Mouse (Mus musculus) intestine, embryonic 14.5 days (tissue): ENCODE data around the gene Asic2. TPM values are rescaled to one million over a fixed set of nuclear protein-coding genes. Genes with fewer than 3 reads are reported as not detected.

Experiments used
- ATAC-seq: fragments of 200-750 bp; cut with Nextera tagmentation; replicated peaks from 2 replicates; pipeline ENCODE4 v1.8.0; 2017; ENCODE audit warnings: low read depth, moderate number of reproducible peaks, moderate TSS enrichment, moderate library complexity; ENCODE audit not compliant: low FRiP score, low TSS enrichment
- DNase-seq: peaks from one replicate; pipeline ENCODE4 v3.0.0-alpha.2; 2018; ENCODE audit warnings: low spot score
- H3K27ac ChIP-seq: fragments of 300-500 bp; sonication (generic); 2 replicates; pipeline ENCODE4 v1.5.1; 2014; ENCODE audit warnings: low read depth, mild to moderate bottlenecking, control low read depth
- H3K27me3 ChIP-seq: fragments of 300-500 bp; sonication (generic); replicated peaks from 2 replicates; pipeline ENCODE4 v1.6.1; 2014; ENCODE audit warnings: low read length, control low read depth; ENCODE audit not compliant: control insufficient read depth, insufficient read depth
- H3K36me3 ChIP-seq: fragments of 300-500 bp; sonication (generic); 2 replicates; pipeline ENCODE4 v1.6.1; 2014; ENCODE audit warnings: low read length, control low read depth; ENCODE audit not compliant: control insufficient read depth, insufficient read depth
- H3K4me1 ChIP-seq: fragments of 300-500 bp; sonication (generic); replicated peaks from 2 replicates; pipeline ENCODE4 v1.6.1; 2014; ENCODE audit warnings: low read length, control low read depth, mixed read lengths; ENCODE audit not compliant: control insufficient read depth, insufficient read depth
- H3K4me2 ChIP-seq: fragments of 300-500 bp; sonication (generic); 2 replicates; pipeline ENCODE4 v1.6.1; 2014; ENCODE audit warnings: low read length
- H3K4me3 ChIP-seq: fragments of 300-500 bp; sonication (generic); 2 replicates; pipeline ENCODE4 v1.5.1; 2014; ENCODE audit warnings: low read depth, low read length, control low read depth, mixed read lengths
- H3K9ac ChIP-seq: fragments of 300-500 bp; sonication (generic); 2 replicates; pipeline ENCODE4 v1.6.1; 2014; ENCODE audit warnings: mild to moderate bottlenecking, low read length
- H3K9me3 ChIP-seq: fragments of 300-500 bp; sonication (generic); 2 replicates; pipeline ENCODE4 v1.6.1; 2016; ENCODE audit warnings: low read length, control low read depth; ENCODE audit not compliant: control insufficient read depth
- WGBS: fragments of 180-500 bp; shearing (Covaris S2); extraction: QIAGEN DNeasy Blood & Tissue Kit; methylation state at CpG from one replicate; pipeline ENCODE4 v1.1.7; 2014; 5-methylcytosine and 5-hydroxymethylcytosine counted together
- polyA plus RNA-seq: library from polyadenylated mRNA; unstranded; fragments of >200 nt; fragmentation: Nextera tagmentation; extraction: Ambion mirVana; gene quantifications from 2 replicates; pipeline ENCODE4 v1.2.1, GENCODE M21; 2014

Gene Asic2
- polyA plus RNA-seq, 1 experiment from 2014 or later, result 0.22 TPM

DNA sequence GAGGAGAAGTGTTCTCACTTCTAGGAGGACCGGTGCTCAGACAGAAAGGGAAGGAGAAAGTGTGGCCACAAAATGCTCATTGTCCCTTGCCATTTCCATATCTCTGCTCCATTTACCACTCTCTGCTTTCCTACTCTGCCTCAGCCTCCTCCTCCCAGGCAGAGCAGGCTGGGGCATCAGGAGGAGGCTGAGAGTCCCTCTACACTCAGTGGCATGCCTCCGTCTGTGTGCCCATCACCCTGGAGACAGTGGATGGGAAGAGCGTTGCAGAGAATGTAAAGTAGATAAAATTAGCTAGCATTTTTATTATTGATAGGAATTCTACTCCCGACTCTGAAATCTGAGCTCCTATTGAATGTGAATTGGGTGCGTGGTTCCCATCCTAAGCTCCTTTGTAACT lies 984.7 kb downstream of the Asic2 start:
- 90% methylated on average over 5 of the region's 5 CpGs for WGBS

DNA sequence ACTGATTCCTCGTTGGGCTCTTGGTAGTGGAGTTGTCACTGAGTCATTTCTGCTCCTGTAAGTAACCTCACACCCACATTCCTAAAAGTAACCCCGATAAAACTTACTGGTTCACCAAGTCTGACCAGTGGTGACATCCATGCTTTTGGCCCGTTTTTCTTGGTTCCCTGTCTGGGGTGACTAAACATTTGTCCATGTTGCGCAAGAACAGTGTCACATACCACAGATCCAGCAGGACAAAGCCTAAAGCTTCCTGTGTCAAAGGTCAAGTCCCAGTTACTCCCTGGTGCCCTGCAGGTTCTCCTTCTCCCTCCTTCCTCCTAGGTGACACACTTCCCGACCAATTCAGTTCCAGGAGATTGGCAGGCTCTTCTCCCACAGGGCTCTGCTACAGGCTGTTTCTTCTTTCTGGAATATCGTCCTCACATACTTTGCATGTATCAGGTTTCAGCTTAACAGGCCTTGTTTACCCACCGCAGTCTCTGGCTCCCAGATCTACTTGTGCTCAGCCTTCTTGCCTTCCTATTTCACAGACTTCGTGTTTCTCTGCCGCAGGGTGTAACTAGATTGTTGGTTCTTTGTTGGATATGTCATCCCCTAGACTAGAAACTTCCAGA lies 991.9 kb downstream of the Asic2 start:
- no peaks in the 10 kb centered on the region; the same call in 1 of the 2 replicates for H3K4me1 ChIP-seq
- 48% methylated on average over 9 of the region's 9 CpGs for WGBS
- no peak overlapping the region for H3K27ac ChIP-seq
- H3K36me3 ChIP-seq, result no peaks in the 10 kb centered on the region
- H3K9ac ChIP-seq, result no peak overlapping the region
- no peak overlapping the region for H3K4me2 ChIP-seq
- H3K4me3 ChIP-seq, result no peak overlapping the region
- no peaks in the 10 kb centered on the region for H3K9me3 ChIP-seq
- no peaks in the 10 kb centered on the region for H3K27me3 ChIP-seq
- DNase-seq (no peak), ATAC-seq (no peak)

More for the DNA sequence above, 984.7 kb downstream of the Asic2 start:
- no peak overlapping the region for H3K4me3 ChIP-seq
- H3K4me2 ChIP-seq, result no peak overlapping the region
- no peaks in the 10 kb centered on the region for H3K27me3 ChIP-seq
- no peaks in the 10 kb centered on the region for H3K9me3 ChIP-seq
- DNase-seq, result no peak
- H3K4me1 ChIP-seq, result no peaks in the 10 kb centered on the region
- no peaks in the 10 kb centered on the region for H3K36me3 ChIP-seq
- no peak overlapping the region for H3K9ac ChIP-seq
- no peak for ATAC-seq
- H3K27ac ChIP-seq, result no peak overlapping the region

- H3K36me3 ChIP-seq, result no peaks in the 10 kb centered on the region
- no peaks in the 10 kb centered on the region for H3K27me3 ChIP-seq
- DNase-seq (no peak), ATAC-seq (no peak)
- 83% methylated on average over 5 of the region's 5 CpGs for WGBS
- no peak overlapping the region for H3K4me3 ChIP-seq
- H3K9me3 ChIP-seq, result no peaks in the 10 kb centered on the region
- H3K9ac ChIP-seq, result no peak overlapping the region
- no peak overlapping the region for H3K4me2 ChIP-seq
- H3K27ac ChIP-seq, result no peak overlapping the region
- H3K4me1 ChIP-seq, result no peaks in the 10 kb centered on the region; the same call in 1 of the 2 replicates
Measured at GRCm38 (mm10) chr11:80974616-80975015, 993.6 kb downstream of the Asic2 start.

DNA sequence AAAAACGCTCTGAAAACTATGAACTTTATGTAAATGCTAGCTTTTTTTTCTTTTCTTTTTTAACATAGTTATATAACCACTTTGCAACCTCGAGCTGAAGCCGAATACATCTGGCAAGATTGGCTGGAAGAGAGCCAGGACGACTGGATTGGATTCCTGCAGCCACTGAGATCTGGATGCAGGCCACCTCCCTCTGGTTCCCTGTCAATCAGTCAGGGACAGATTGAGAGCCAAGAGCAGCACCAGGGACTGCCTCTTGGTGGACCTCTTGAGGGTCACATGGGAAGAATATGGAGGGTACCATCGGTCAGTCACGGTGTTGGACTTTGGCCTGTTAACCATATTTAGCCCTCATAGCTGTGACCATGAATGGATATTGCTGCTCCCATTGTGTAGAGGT lies 994.3 kb downstream of the Asic2 start:
- H3K4me3 ChIP-seq, result no peak overlapping the region
- ATAC-seq (no peak), DNase-seq (no peak)
- no peaks in the 10 kb centered on the region; the same call in 1 of the 2 replicates for H3K4me1 ChIP-seq
- 71% methylated on average over 6 of the region's 6 CpGs for WGBS
- H3K27me3 ChIP-seq, result no peaks in the 10 kb centered on the region
- H3K27ac ChIP-seq, result no peak overlapping the region
- no peaks in the 10 kb centered on the region for H3K36me3 ChIP-seq
- H3K4me2 ChIP-seq, result no peak overlapping the region
- no peak overlapping the region for H3K9ac ChIP-seq
- H3K9me3 ChIP-seq, result no peaks in the 10 kb centered on the region

- Histone ChIP-seq H3K4me2 (no peak overlapping the region), H3K4me1 (no peaks in the 10 kb centered on the region; the same call in 1 of the 2 replicates), H3K9ac (no peak overlapping the region), H3K4me3 (no peak overlapping the region), H3K27me3 (no peaks in the 10 kb centered on the region), H3K9me3 (no peaks in the 10 kb centered on the region), H3K27ac (no peak overlapping the region), H3K36me3 (no peaks in the 10 kb centered on the region)
- WGBS, result 93% methylated on average over 8 of the region's 8 CpGs
- DNase-seq (no peak), ATAC-seq (no peak)
Measured at GRCm38 (mm10) chr11:80973273-80973672, 995.0 kb downstream of the Asic2 start.

- no peak for ATAC-seq
- WGBS, result 48% methylated on average over 5 of the region's 5 CpGs
Measured at GRCm38 (mm10) chr11:80967544-80967943, 1000.7 kb downstream of the Asic2 start.

DNA sequence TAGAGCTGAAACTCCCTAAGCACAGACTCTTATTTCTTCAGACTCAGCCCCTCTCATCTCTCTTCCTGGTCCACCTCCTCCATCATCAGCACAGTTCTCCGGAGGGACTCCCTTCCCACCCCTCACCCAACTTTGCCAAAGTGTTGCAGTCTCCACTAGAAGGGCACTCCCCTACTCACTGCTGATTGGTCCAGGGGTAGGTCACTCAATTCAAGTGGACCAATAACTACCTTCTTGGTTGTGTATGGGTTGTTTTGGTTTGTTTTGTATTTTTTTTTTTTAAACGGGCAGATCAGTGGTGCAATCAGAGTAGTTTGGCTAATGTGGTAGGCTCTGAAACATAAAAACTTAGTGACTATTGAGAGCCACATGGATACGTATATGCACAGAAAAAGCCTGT lies 1002.2 kb downstream of the Asic2 start:
- no peak overlapping the region for H3K4me2 ChIP-seq
- no peak for ATAC-seq
- no peaks in the 10 kb centered on the region for H3K9me3 ChIP-seq
- H3K27ac ChIP-seq, result no peak overlapping the region
- H3K36me3 ChIP-seq, result no peaks in the 10 kb centered on the region
- no peak overlapping the region for H3K9ac ChIP-seq
- H3K4me1 ChIP-seq, result no peaks in the 10 kb centered on the region
- no peaks in the 10 kb centered on the region for H3K27me3 ChIP-seq
- H3K4me3 ChIP-seq, result no peak overlapping the region
- DNase-seq, result no peak
- 51% methylated on average over 3 of the region's 3 CpGs for whole genome bisulfite sequencing

More at GRCm38 (mm10) chr11:80967544-80967943, 1000.7 kb downstream of the Asic2 start:
- H3K9ac ChIP-seq, result no peak overlapping the region
- no peak for DNase-seq
- H3K4me3 ChIP-seq, result no peak overlapping the region
- H3K9me3 ChIP-seq, result no peaks in the 10 kb centered on the region
- H3K27ac ChIP-seq, result no peak overlapping the region
- H3K27me3 ChIP-seq, result no peaks in the 10 kb centered on the region
- no peaks in the 10 kb centered on the region for H3K4me1 ChIP-seq
- H3K4me2 ChIP-seq, result no peak overlapping the region
- H3K36me3 ChIP-seq, result no peaks in the 10 kb centered on the region

- Histone ChIP-seq H3K27me3 (0 out of 2 replicates have a peak, but pooled peaks cover 10% of the 10 kb centered on the region), H3K27ac (no peak overlapping the region), H3K4me3 (no peak overlapping the region), H3K4me1 (no peaks in the 10 kb centered on the region), H3K9ac (no peak overlapping the region), H3K9me3 (no peaks in the 10 kb centered on the region), H3K4me2 (no peak overlapping the region), H3K36me3 (no peaks in the 10 kb centered on the region)
- 50% methylated on average over 1 of the region's 1 CpGs for WGBS
- DNase-seq, result no peak
- no peak for ATAC-seq
Measured at GRCm38 (mm10) chr11:80961326-80961725, 1006.9 kb downstream of the Asic2 start.

DNA sequence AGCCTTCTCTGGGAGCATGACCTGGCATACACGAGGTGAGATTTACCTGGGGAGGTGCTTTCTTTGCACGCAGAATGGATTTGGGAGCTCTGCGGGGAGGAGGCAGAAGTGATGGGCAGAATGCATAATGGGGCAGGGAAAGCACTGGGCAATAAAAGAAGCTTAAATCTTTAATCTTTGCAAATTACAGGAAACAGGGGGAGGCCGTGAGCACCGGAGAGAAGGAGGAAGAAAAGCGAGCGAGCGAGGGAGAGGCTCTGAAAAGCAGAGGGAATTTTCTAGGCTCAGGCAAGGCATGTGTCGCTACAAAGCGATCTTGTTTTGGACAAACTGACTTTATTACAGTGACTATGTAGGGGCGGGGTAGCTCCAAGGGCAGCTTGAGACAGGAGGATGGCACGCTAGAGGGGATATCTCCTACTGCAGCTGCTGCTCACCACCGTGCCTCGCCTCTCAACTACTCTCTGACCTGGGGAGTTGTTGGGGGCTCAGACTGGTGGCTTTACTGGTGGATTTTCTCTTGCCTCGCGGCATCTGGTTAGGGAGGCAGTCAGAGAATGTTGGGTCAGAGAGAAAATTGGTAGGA lies 1010.1 kb downstream of the Asic2 start:
- ATAC-seq, result no peak
- WGBS, result 6% methylated on average over 16 of the region's 16 CpGs
- Histone ChIP-seq H3K27ac (no peak overlapping the region), H3K9me3 (no peaks in the 10 kb centered on the region), H3K27me3 (0 out of 2 replicates have a peak, but pooled peaks cover 10% of the 10 kb centered on the region), H3K9ac (no peak overlapping the region), H3K4me2 (no peak overlapping the region), H3K36me3 (no peaks in the 10 kb centered on the region), H3K4me3 (no peak overlapping the region), H3K4me1 (no peaks in the 10 kb centered on the region)
- DNase-seq, result no peak
